Mouse (Mus musculus) embryonic fibroblast, embryonic 13.5 days (primary cell): ENCODE measurements around the gene Rnase2b. TPM values are rescaled to one million over a fixed set of nuclear protein-coding genes. Genes with fewer than 3 reads are reported as not detected.
"Not testable (repeated sequence)": the region's sequence is repeated elsewhere in the genome, so short reads cannot be mapped to it uniquely, and the experiment has no call there.

Source experiments
- H3K27ac ChIP-seq: 2 replicates; pipeline ENCODE4 v1.5.1; 2012; ENCODE audit warnings: low read length, control low read depth, inconsistent platforms; ENCODE audit not compliant: insufficient read depth
- H3K4me1 ChIP-seq: 2 replicates; pipeline ENCODE4 v1.6.1; 2011; ENCODE audit warnings: low read length; ENCODE audit not compliant: control insufficient read depth, insufficient read depth
- H3K4me3 ChIP-seq: 2 replicates; pipeline ENCODE4 v1.5.1; 2011; ENCODE audit warnings: mild to moderate bottlenecking, control low read depth, low read length; ENCODE audit not compliant: insufficient read depth
- CTCF ChIP-seq: IDR thresholded peaks from 2 replicates; pipeline ENCODE4 v1.5.1; 2011; ENCODE audit warnings: mild to moderate bottlenecking, control low read depth, low read length, moderate library complexity, borderline replicate concordance; ENCODE audit not compliant: insufficient read depth
- POLR2A ChIP-seq: IDR thresholded peaks from 2 replicates; pipeline ENCODE4 v1.6.1; 2011; ENCODE audit warnings: low read depth, mild to moderate bottlenecking, control low read depth, low read length, moderate library complexity
- polyA plus RNA-seq: library from polyadenylated mRNA; stranded (reverse); fragments of >200 nt; gene quantifications from 2 replicates; pipeline ENCODE4 v1.2.4, GENCODE M21; 2011; ENCODE audit warnings: low read depth; ENCODE audit not compliant: missing spikeins, insufficient read length

Rnase2b gene
- not detected in 2 replicates for polyA plus RNA-seq

- H3K4me3 ChIP-seq, H3K4me1 ChIP-seq, H3K27ac ChIP-seq: not testable (repeated sequence)
These were observed at the start of gene Rnase2b for GRCm38 (mm10) chr14:51161976-51162375. TSS of gene Rnase2b (plus strand) at chr14:51162260.

- no peak for TF ChIP-seq POLR2A
- TF ChIP-seq CTCF, result no peak
- no peaks in the 10 kb centered on the region for H3K4me1 ChIP-seq
- H3K4me3 ChIP-seq, result no peak overlapping the region
- no peak overlapping the region for H3K27ac ChIP-seq
These were observed 48.6 kb upstream of the Rnase2b start for GRCm38 (mm10) chr14:51113476-51113875.

DNA sequence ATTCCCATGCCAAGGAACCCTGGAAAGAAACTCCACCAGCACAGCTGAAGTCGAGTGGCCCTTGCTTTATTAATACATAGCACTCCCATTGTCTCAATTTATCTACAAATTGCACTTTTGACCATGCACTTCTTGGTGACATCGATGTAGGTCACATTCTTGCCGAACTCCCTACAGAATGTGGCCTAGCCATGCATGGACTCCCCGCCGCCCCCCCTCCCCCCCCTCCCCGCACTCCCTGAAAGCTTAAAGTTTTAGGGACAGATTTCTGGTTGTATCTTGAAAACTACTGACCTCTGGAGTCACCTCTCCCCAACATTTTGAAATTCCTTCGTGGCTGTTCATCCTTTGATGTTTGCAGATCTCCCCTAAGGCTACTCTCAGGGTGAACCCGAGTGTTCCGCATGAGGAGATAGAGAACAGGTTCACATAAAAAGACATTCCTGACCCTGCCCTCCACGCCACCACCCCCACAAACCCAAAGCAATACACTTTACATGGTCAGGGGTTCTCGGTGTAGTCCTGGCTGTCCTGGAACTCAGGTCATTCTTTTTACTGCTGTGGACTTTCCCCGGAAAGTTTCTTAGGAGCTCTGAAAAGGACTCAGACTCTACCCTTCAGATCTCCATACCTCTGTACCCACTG, 48.0 kb upstream of the Rnase2b start, which contains the start of gene Eddm3b:
TSS of gene Eddm3b (plus strand) at position 511 of the 645 bp plus-strand sequence.
- TF ChIP-seq CTCF (no peak), POLR2A (no peak)
- Histone ChIP-seq H3K4me3 (no peak within 1 kb of the TSS), H3K4me1 (no peaks in the 10 kb centered on the region), H3K27ac (no peak within 1 kb of the TSS)

- Histone ChIP-seq H3K27ac (no peak overlapping the region), H3K4me3 (no peak overlapping the region), H3K4me1 (no peaks in the 10 kb centered on the region)
- TF ChIP-seq CTCF (no peak), POLR2A (no peak)
These were observed 36.4 kb upstream of the Rnase2b start for GRCm38 (mm10) chr14:51125684-51126083.

GRCm38 (mm10) chr14:51127648-51128258, 34.3 kb upstream of the Rnase2b start:
- TF ChIP-seq CTCF (no peak), POLR2A (no peak)
- Histone ChIP-seq H3K4me1 (no peaks in the 10 kb centered on the region), H3K27ac (no peak overlapping the region), H3K4me3 (no peak overlapping the region)

GRCm38 (mm10) chr14:51128775-51129623, 33.1 kb upstream of the Rnase2b start:
- TF ChIP-seq POLR2A (no peak), CTCF (no peak)
- no peaks in the 10 kb centered on the region for H3K4me1 ChIP-seq
- no peak overlapping the region for H3K27ac ChIP-seq
- H3K4me3 ChIP-seq, result no peak overlapping the region

DNA sequence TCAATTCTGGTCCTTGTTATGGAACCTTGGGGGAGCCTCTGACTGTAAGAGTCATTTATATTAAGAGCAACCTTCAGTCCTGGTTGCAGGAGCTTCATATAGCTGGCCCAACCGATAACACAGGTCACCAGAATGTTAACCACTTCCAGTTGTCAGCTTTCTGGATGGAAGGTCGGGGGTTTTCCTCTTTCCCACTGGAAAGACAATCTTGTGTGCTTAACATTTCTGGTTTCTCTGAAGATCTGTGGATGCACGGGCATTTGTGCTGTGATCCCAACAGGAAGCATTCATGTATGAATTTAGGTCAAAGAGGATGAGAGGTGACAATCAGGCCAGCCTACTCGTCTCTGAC, 32.5 kb upstream of the Rnase2b start:
- no peaks in the 10 kb centered on the region for H3K4me1 ChIP-seq
- H3K4me3 ChIP-seq, result no peak overlapping the region
- no peak for TF ChIP-seq POLR2A
- TF ChIP-seq CTCF, result no peak
- no peak overlapping the region for H3K27ac ChIP-seq

- TF ChIP-seq CTCF, result no peak
- no peak for TF ChIP-seq POLR2A
- Histone ChIP-seq H3K4me3 (no peak overlapping the region), H3K4me1 (no peaks in the 10 kb centered on the region), H3K27ac (no peak overlapping the region)
These were observed 31.6 kb upstream of the Rnase2b start for GRCm38 (mm10) chr14:51130315-51130940.

- Histone ChIP-seq H3K27ac (no peak overlapping the region), H3K4me3 (no peak overlapping the region), H3K4me1 (no peaks in the 10 kb centered on the region)
- TF ChIP-seq CTCF (no peak), POLR2A (no peak)
These were observed 30.8 kb upstream of the Rnase2b start for GRCm38 (mm10) chr14:51131086-51131815.

- Histone ChIP-seq H3K27ac (no peak overlapping the region), H3K4me3 (no peak overlapping the region), H3K4me1 (no peaks in the 10 kb centered on the region)
- no peak for TF ChIP-seq CTCF
- TF ChIP-seq POLR2A, result no peak
These were observed 29.7 kb upstream of the Rnase2b start for GRCm38 (mm10) chr14:51132372-51132771.
